In the genomic region with DNA sequence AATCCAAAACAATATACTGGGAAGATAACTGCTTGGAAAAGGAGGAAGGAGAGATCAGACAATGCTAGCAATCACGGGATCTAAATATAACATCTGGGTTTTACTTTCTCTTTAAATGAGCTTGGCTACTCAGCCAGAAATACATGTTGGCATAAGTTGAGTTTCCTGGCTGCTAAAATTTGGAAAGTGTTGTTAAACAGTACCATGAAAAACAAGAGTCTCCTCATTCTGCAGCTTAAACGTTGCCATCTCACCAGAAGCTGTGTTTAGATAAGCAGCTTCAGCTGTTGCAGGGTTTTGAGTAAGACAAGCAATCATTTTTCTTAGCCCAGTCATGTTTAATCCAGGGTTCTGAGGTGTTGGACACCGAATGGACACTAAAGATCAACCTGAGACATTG, we compare ENCODE assay signal across 29 mouse cellular contexts. TPM values are rescaled to one million over a fixed set of nuclear protein-coding genes. Genes with fewer than 3 reads are reported as not detected.
DNase-seq lines count a peak whose midpoint lies in the region; ATAC-seq and TF ChIP-seq lines count a peak whose summit lies in the region.
"Had no signal": no experiment of that assay in that cellular context is flagged by ENCODE, and none has a peak within 500 bp of the region (broad histone marks: within the 10 kb centered on the region; RNA-seq: fewer than 3 reads in every experiment).

No protein-coding gene starts in this region.

- no peaks in the 10 kb centered on the region for H3K9me3 ChIP-seq in lung, embryonic 14.5 days (ENCODE audit: low read depth, low read length)
- H3K9me3 ChIP-seq in MEL (replicated peaks; ENCODE audit: insufficient read depth, low read length), result no peaks in the 10 kb centered on the region
- H3K9me3 ChIP-seq: embryonic facial prominence, embryonic 15.5 days; forebrain, embryonic 12.5 days; hindbrain, embryonic 10.5 days; intestine, embryonic 15.5 days had no signal

- no peak for TF ChIP-seq CTCF in lung, embryonic 14.5 days (IDR thresholded peaks at IDR 0.05; ENCODE audit: low read depth)
- TF ChIP-seq CTCF in MEL (IDR thresholded peaks at IDR 0.05 in 2 of 3, conservative IDR thresholded peaks at IDR 0.05 in 1 of 3; ENCODE audit: control insufficient read depth in 1 of 3, insufficient read depth in 1 of 3, low read depth in 2 of 3, low read length in 3 of 3, poor library complexity in 1 of 3, severe bottlenecking in 1 of 3), result no peak

- WGBS in lung, embryonic 14.5 days, result 39% methylated on average over 3 of the region's 3 CpGs

- DNase-seq in lung, embryonic 14.5 days, result peak; percentile 5
- no peak for DNase-seq in lung, adult 18-20 months
- DNase-seq in MEL (ENCODE audit: low read depth, low spot score), result peak; percentile 35
- peak; percentile 35 for DNase-seq in brain, adult 2 months (ENCODE audit: low read depth, low spot score)
- no peak for DNase-seq in cerebellum, postnatal 36 days
- DNase-seq in cerebellum, adult 18-20 months, result no peak
- DNase-seq: adrenal gland, adult 2 months; adrenal gland, postnatal 25 days; B cell, adult 2 months; cerebellum, adult 11-12 months; cerebellum, postnatal 10 days; embryo, embryonic 11 days; gastrocnemius, postnatal 14 days had no signal

- peak in 1 of 2 experiments; percentile 22; a peak in 1 of 4 replicates for TF ChIP-seq EP300 in MEL (IDR thresholded peaks at IDR 0.05; ENCODE audit: low read depth in 1 of 2, low read length in 2 of 2)

- H3K36me3 ChIP-seq in lung, embryonic 14.5 days (ENCODE audit: insufficient read depth), result no peaks in the 10 kb centered on the region
- peaks cover 0 to 6% of the 10 kb centered on the region in 2 experiments; a peak in 2 of 4 replicates for H3K36me3 ChIP-seq in MEL (ENCODE audit: control insufficient read depth in 1 of 2, insufficient read depth in 2 of 2, low read length in 2 of 2)
- H3K36me3 ChIP-seq in myocyte (ENCODE audit: control insufficient read depth, insufficient read depth), result no peaks in the 10 kb centered on the region
- H3K36me3 ChIP-seq: embryonic facial prominence, embryonic 15.5 days; forebrain, embryonic 12.5 days; heart, embryonic 12.5 days; hindbrain, embryonic 10.5 days; intestine, embryonic 15.5 days had no signal

- no peak for ATAC-seq in lung, embryonic 14.5 days (ENCODE audit: insufficient read depth)
- ATAC-seq in erythroid progenitor cell, adult 5-6 weeks (replicated peaks; ENCODE audit: low FRiP score, poor library complexity, severe bottlenecking), result no peak
- ATAC-seq: activated CD4-positive, CD25-positive, alpha-beta regulatory T cell, adult 4 months; CD4-positive, CD25-positive, alpha-beta regulatory T cell, adult 4 months; intestine, embryonic 15.5 days; Patski had no signal

- H3K4me1 ChIP-seq in lung, embryonic 14.5 days (ENCODE audit: insufficient read depth), result no peaks in the 10 kb centered on the region
- H3K4me1 ChIP-seq in MEL (ENCODE audit: control insufficient read depth in 1 of 2, insufficient read depth in 2 of 2, low read length in 2 of 2), result peaks cover 0 to 3% of the 10 kb centered on the region in 2 experiments; a peak in 2 of 4 replicates
- H3K4me1 ChIP-seq: embryonic facial prominence, embryonic 15.5 days; forebrain, embryonic 12.5 days; heart, embryonic 12.5 days; hindbrain, embryonic 10.5 days; intestine, embryonic 15.5 days had no signal

- no peak overlapping the region for H3K27ac ChIP-seq in lung, embryonic 14.5 days (ENCODE audit: low read depth)
- no peak overlapping the region for H3K27ac ChIP-seq in MEL (ENCODE audit: control insufficient read depth, low read depth, low read length)
- H3K27ac ChIP-seq: embryonic facial prominence, embryonic 15.5 days; forebrain, embryonic 12.5 days; hindbrain, embryonic 10.5 days; hindbrain, embryonic 14.5 days; intestine, embryonic 15.5 days had no signal

- no peaks in the 10 kb centered on the region for H3K27me3 ChIP-seq in lung, embryonic 14.5 days (ENCODE audit: insufficient read depth, low read length)
- no peaks in the 10 kb centered on the region for H3K27me3 ChIP-seq in MEL (ENCODE audit: control insufficient read depth in 1 of 2, insufficient read depth in 2 of 2, low read length in 2 of 2)
- H3K27me3 ChIP-seq in myocyte (ENCODE audit: control insufficient read depth, insufficient read depth, insufficient read length), result no peaks in the 10 kb centered on the region
- H3K27me3 ChIP-seq: embryonic facial prominence, embryonic 15.5 days; forebrain, embryonic 12.5 days; heart, embryonic 12.5 days; intestine, embryonic 15.5 days had no signal

- no peak overlapping the region for H3K4me3 ChIP-seq in lung, embryonic 14.5 days (ENCODE audit: low read depth, low read length)
- H3K4me3 ChIP-seq in MEL (ENCODE audit: control insufficient read depth in 1 of 2, insufficient read depth in 1 of 2, low read depth in 2 of 2, low read length in 2 of 2) (peak overlapping the region in 1 of 2 experiments; percentile 46; a peak in 1 of 4 replicates), myocyte (no peak overlapping the region)
- H3K4me3 ChIP-seq: embryonic facial prominence, embryonic 15.5 days; erythroblast, embryonic 14.5 days; forebrain, embryonic 12.5 days; heart, embryonic 12.5 days; hindbrain, embryonic 10.5 days; intestine, embryonic 15.5 days had no signal

- H3K79me2 ChIP-seq in MEL (ENCODE audit: control insufficient read depth, insufficient read depth, low read length, poor library complexity) (no peaks in the 10 kb centered on the region), myocyte (ENCODE audit: control insufficient read depth, insufficient read depth) (no peaks in the 10 kb centered on the region)

- TF ChIP-seq POLR2A in MEL (IDR thresholded peaks at IDR 0.05; ENCODE audit: control insufficient read depth in 1 of 2, insufficient read depth in 1 of 2, low read depth in 1 of 2, low read length in 2 of 2, poor library complexity in 1 of 2), result no peak
- no peak for TF ChIP-seq POLR2A in myocyte (IDR thresholded peaks at IDR 0.05; ENCODE audit: insufficient read length, low read depth)

- no peak overlapping the region for H3ac ChIP-seq in myocyte (ENCODE audit: control insufficient read depth, insufficient read length)

- no peak overlapping the region for H3K4me2 ChIP-seq in lung, embryonic 14.5 days
- H3K4me2 ChIP-seq in myocyte (ENCODE audit: low read depth), result peak overlapping the region; percentile 37
- H3K4me2 ChIP-seq: embryonic facial prominence, embryonic 15.5 days; forebrain, embryonic 12.5 days; heart, embryonic 12.5 days; hindbrain, embryonic 14.5 days; intestine, embryonic 15.5 days had no signal

- TF ChIP-seq RAD21 in MEL (IDR thresholded peaks at IDR 0.05; ENCODE audit: low read depth, low read length), result no peak

- H3K9ac ChIP-seq in lung, embryonic 14.5 days, result no peak overlapping the region
- no peak overlapping the region for H3K9ac ChIP-seq in MEL (ENCODE audit: control insufficient read depth, low read depth, low read length, poor library complexity, severe bottlenecking)
- H3K9ac ChIP-seq: embryonic facial prominence, embryonic 15.5 days; forebrain, embryonic 12.5 days; heart, embryonic 12.5 days; hindbrain, embryonic 14.5 days; intestine, embryonic 15.5 days had no signal

TF ChIP-seq in MEL, 35 proteins besides CTCF, POLR2A, EP300 and RAD21:
- peak; percentile 35; the same call in 1 of the 2 replicates for TF ChIP-seq GATA1 (IDR thresholded peaks at IDR 0.05; ENCODE audit: low read depth, low read length)
- TF ChIP-seq ETS1 (IDR thresholded peaks at IDR 0.05; ENCODE audit: low read depth, low read length), result peak; percentile 36; the same call in 1 of the 2 replicates
- no peak for TF ChIP-seq BHLHE40 (IDR thresholded peaks at IDR 0.05; ENCODE audit: borderline replicate concordance, low read depth, low read length)

TF ChIP-seq in myocyte, 11 proteins besides CTCF, POLR2A, EP300 and RAD21:
- no peak for TF ChIP-seq MYOG (IDR thresholded peaks at IDR 0.05; ENCODE audit: control insufficient read depth in 1 of 3, insufficient read depth in 1 of 3, insufficient read length in 2 of 3, low read depth in 2 of 3)
- TF ChIP-seq MAX (IDR thresholded peaks at IDR 0.05; ENCODE audit: low read depth), result no peak
- TF ChIP-seq TCF12 (IDR thresholded peaks at IDR 0.05; ENCODE audit: insufficient read depth, poor library complexity, severe bottlenecking), result no peak
- TF ChIP-seq POLR2AphosphoS2 (IDR thresholded peaks at IDR 0.05; ENCODE audit: insufficient read length, low read depth), result no peak
- no peak for TF ChIP-seq MYOD1 (IDR thresholded peaks at IDR 0.05; ENCODE audit: control insufficient read depth in 1 of 3, insufficient read length in 2 of 3, low read depth in 2 of 3)
- no peak for TF ChIP-seq TCF3 (IDR thresholded peaks at IDR 0.05; ENCODE audit: insufficient read length, low read depth)
- no peak for TF ChIP-seq USF1 (IDR thresholded peaks at IDR 0.05; ENCODE audit: low read depth)
- no peak for TF ChIP-seq REST (IDR thresholded peaks at IDR 0.05; ENCODE audit: insufficient read depth, insufficient read length)
- TF ChIP-seq E2F4 (IDR thresholded peaks at IDR 0.05; ENCODE audit: insufficient read depth), result no peak

RNA-seq across cellular contexts. Expression of a gene that starts 26.9 kb away (rescaled TPM):
- not detected in 2 replicates for polyA plus RNA-seq in lung, embryonic 14.5 days (2014; fragmentation: Nextera tagmentation; extraction: Ambion mirVana)
- total RNA-seq in MEL (2012; rRNA removed), result not detected in 2 replicates
- polyA plus RNA-seq in MEL (2012; ENCODE audit: insufficient read depth in 1 of 2, insufficient read length in 2 of 2, low read depth in 1 of 2, low replicate concordance in 2 of 2, missing spikeins in 1 of 2) (not detected), myocyte (2012; fragmentation: generic; extraction: Trizol) (not detected)
- total RNA-seq in erythroid progenitor cell, adult 5-6 weeks (2015; ENCODE audit: low replicate concordance), result not detected in 2 replicates
- total RNA-seq in erythroid progenitor cell, adult 5-6 weeks (2017; ENCODE audit: low replicate concordance), result not detected in 2 replicates
- total RNA-seq: adrenal gland, adult 2 months; adrenal gland, postnatal 25 days; common myeloid progenitor, adult 5-6 weeks; heart, adult 8-10 months; heart, postnatal 25 days had no signal
- polyA plus RNA-seq: embryonic facial prominence, embryonic 11.5 days; embryonic facial prominence, embryonic 15.5 days; erythroblast, embryonic 14.5 days; intestine, embryonic 15.5 days; Patski had no signal

Comparison
In these comparisons a context has a peak if more than half of its experiments do, and no peak if none do; other contexts are left out.
1. DNase-seq: peak in lung, embryonic 14.5 days (single experiment), MEL (single experiment) and brain, adult 2 months (single experiment); none in lung, adult 18-20 months (0 of 2), cerebellum, postnatal 36 days (0 of 2) and cerebellum, adult 18-20 months (0 of 2).